Mouse (Mus musculus) lung, embryonic 15.5 days (tissue): ENCODE measurements at regions not wholly inside any gene's neighbourhood (a gene's known extent, or its start where the extent isn't known, plus 50 kb on each side); places are given as distances from the start of the nearest gene placed in this dataset.

Source experiments
- ATAC-seq: fragments of 200-750 bp; cut with Nextera tagmentation; 2 replicates; pipeline ENCODE4 v1.8.0; 2017; ENCODE audit warnings: moderate number of reproducible peaks, borderline replicate concordance; ENCODE audit not compliant: low FRiP score, low TSS enrichment; ENCODE audit errors: extremely low read depth
- H3K27ac ChIP-seq: fragments of 300-500 bp; sonication (generic); 2 replicates; pipeline ENCODE4 v1.5.1; 2015; ENCODE audit warnings: moderate library complexity, mild to moderate bottlenecking, inconsistent platforms
- H3K27me3 ChIP-seq: fragments of 300-500 bp; sonication (generic); 2 replicates; pipeline ENCODE4 v1.6.1; 2015; ENCODE audit warnings: inconsistent platforms
- H3K36me3 ChIP-seq: fragments of 300-500 bp; sonication (generic); 2 replicates; pipeline ENCODE4 v1.6.1; 2015; ENCODE audit warnings: inconsistent platforms
- H3K4me1 ChIP-seq: fragments of 300-500 bp; sonication (generic); 2 replicates; pipeline ENCODE4 v1.6.1; 2015; ENCODE audit warnings: inconsistent platforms
- H3K4me2 ChIP-seq: fragments of 300-500 bp; sonication (generic); 2 replicates; pipeline ENCODE4 v1.6.1; 2015; ENCODE audit warnings: inconsistent platforms, mild to moderate bottlenecking, moderate library complexity
- H3K4me3 ChIP-seq: fragments of 300-500 bp; sonication (generic); 2 replicates; pipeline ENCODE4 v1.5.1; 2015; ENCODE audit warnings: mild to moderate bottlenecking, inconsistent platforms
- H3K9ac ChIP-seq: fragments of 300-500 bp; sonication (generic); 2 replicates; pipeline ENCODE4 v1.6.1; 2015; ENCODE audit warnings: inconsistent platforms
- H3K9me3 ChIP-seq: fragments of 300-500 bp; sonication (generic); 2 replicates; pipeline ENCODE4 v1.6.1; 2016; ENCODE audit warnings: inconsistent platforms
- WGBS: fragments of 180-500 bp; shearing (Covaris S2); methylation state at CpG from one replicate; pipeline ENCODE4 v1.1.7; 2015; 5-methylcytosine and 5-hydroxymethylcytosine counted together

DNA sequence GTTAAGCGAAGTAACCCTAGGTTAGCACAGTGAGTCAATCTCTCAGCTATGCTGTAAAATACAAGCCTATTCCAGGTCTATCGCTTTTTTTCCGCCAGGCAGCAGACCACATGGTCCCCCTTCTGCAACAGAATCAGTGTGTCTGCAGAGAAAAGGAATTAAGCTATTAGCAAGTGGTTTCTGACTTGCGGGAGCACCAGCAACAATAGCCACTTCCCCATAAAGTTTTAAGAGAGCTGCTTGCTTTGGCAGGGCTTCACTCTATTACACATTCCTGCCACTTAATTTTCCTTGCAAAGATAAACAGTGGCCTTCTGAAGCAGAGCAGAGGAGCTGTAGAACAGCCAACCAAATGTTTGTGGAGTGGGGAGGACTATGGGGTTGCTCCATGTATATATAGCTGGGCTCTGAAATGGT, 59.8 kb upstream of the Osmr start:
- H3K4me3 ChIP-seq: no peak overlapping the region
- peak overlapping the region; percentile 29; the same call in 1 of the 2 replicates for H3K4me2 ChIP-seq
- H3K36me3 ChIP-seq: no peaks in the 10 kb centered on the region
- H3K9ac ChIP-seq: no peak overlapping the region
- H3K27ac ChIP-seq: peak overlapping the region; percentile 72
- H3K9me3 ChIP-seq: no peaks in the 10 kb centered on the region
- WGBS: 33% methylated on average over 4 of the region's 4 CpGs
- H3K4me1 ChIP-seq: peaks cover 14% of the 10 kb centered on the region
- no peaks in the 10 kb centered on the region for H3K27me3 ChIP-seq
- ATAC-seq: peak; percentile 98

DNA sequence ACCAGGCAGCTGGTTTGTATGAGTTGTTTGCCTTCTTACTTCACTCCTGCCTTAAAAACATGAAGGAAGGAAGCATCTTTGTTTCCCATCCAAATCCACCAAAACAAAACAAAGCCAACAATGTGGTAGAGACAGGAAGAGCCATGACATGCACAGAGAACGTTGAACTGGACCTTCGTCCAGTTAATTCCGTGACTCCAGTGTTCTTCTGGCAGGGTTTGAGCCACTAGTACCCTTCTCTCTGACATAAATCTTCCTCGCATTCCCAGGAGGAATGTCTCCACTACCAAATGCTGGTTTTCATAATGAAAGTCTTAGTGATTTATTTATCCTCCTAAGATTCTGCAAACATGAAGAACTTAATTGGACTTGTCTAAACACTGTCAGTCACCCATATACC, 66.7 kb upstream of the Osmr start:
- Histone ChIP-seq H3K27me3 (no peaks in the 10 kb centered on the region), H3K4me2 (no peak overlapping the region), H3K9ac (no peak overlapping the region), H3K4me3 (no peak overlapping the region), H3K36me3 (no peaks in the 10 kb centered on the region), H3K27ac (no peak overlapping the region), H3K4me1 (no peaks in the 10 kb centered on the region), H3K9me3 (no peaks in the 10 kb centered on the region)
- 55% methylated on average over 4 of the region's 4 CpGs for WGBS
- ATAC-seq: no peak

DNA sequence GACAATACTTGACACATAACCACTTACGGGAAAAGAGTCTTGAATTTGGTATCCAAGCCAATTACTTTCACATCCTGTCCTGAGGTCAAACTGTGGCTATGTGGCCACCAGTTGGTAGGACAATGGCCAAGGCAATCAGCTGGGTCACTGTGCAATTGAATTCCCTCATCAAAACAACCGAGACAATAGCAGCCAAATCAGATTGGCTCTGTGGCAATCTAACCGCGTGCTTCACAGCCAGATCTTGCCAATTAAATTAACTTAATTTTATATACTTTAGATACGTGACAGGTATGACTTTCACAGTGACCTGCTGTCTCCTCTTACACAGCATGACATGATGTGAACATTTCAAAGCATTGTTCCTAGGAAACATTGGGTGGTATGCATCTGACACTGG, 74.5 kb upstream of the Osmr start:
- H3K27me3 ChIP-seq: no peaks in the 10 kb centered on the region
- no peaks in the 10 kb centered on the region for H3K36me3 ChIP-seq
- 75% methylated on average over 5 of the region's 5 CpGs for WGBS
- H3K9ac ChIP-seq: no peak overlapping the region
- no peak overlapping the region for H3K27ac ChIP-seq
- no peaks in the 10 kb centered on the region for H3K9me3 ChIP-seq
- peaks cover 8% of the 10 kb centered on the region for H3K4me1 ChIP-seq
- ATAC-seq: no peak
- no peak overlapping the region for H3K4me2 ChIP-seq
- H3K4me3 ChIP-seq: no peak overlapping the region

DNA sequence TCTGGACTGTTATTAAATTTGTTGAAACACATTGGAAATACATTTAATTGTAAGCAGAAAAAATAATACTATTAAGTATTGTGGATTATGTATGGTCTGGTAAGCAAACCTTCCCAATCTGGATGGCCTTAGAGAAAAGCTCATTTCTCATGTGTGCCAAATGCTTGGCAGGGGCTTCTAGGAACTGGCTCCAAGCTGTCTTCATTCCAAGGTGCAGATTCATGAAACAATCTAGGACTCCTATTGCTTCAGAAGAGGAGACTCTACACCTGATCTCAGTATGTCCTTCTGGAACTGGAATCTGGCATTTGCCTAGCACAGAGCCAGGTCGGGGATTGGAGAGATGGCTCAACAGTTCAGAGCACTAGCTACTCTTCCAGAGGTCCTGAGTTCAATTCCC, 74.9 kb upstream of the Osmr start:
- 86% methylated on average over 1 of the region's 1 CpGs for WGBS
- Histone ChIP-seq H3K4me3 (no peak overlapping the region), H3K9ac (no peak overlapping the region), H3K27ac (no peak overlapping the region), H3K36me3 (no peaks in the 10 kb centered on the region), H3K27me3 (no peaks in the 10 kb centered on the region), H3K9me3 (no peaks in the 10 kb centered on the region), H3K4me2 (no peak overlapping the region), H3K4me1 (peaks cover 12% of the 10 kb centered on the region)
- ATAC-seq: no peak

DNA sequence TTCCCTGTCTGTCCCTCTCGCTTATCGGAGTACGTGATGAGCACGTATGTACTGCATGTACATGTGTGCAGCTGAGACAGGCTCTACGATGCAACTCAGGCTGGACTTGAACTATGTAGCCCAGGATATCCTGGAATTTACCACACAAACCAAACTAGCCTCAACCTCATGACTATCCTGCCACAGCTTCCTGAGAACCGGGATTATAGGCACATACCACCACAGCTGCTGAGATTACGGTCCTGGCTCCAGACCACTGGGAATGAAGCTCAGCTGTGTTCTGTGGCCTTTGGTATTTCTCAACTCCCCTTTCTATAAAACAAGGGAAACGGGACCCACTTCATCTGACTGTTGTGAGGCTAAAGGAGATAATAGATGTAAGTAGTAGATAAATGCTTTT, 75.7 kb upstream of the Osmr start:
- Histone ChIP-seq H3K36me3 (no peaks in the 10 kb centered on the region), H3K4me2 (no peak overlapping the region), H3K27me3 (no peaks in the 10 kb centered on the region), H3K9me3 (no peaks in the 10 kb centered on the region), H3K27ac (no peak overlapping the region), H3K4me3 (no peak overlapping the region), H3K9ac (no peak overlapping the region), H3K4me1 (peaks cover 13% of the 10 kb centered on the region)
- ATAC-seq: no peak
- WGBS: 85% methylated on average over 8 of the region's 8 CpGs

DNA sequence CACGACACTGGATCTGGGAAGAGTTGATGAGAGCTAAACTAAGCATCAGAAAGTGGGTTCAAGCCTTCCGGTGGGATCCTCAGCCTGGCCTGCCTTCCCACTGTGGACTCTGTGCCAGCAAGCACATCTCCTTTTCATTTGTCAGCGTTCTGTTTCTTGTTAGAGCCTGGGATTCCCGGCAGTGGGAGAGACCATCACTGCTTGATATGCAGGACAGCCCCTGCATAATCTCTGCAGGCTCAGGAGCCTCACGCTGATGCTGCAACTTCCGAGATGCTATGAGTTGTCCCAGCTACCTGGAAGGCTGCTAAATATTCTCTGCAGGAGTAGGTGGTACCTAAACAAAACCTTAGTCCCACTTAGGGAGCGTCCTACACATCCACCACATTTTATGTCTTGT, 78.8 kb upstream of the Osmr start:
- Histone ChIP-seq H3K4me1 (peaks cover 13% of the 10 kb centered on the region), H3K27me3 (no peaks in the 10 kb centered on the region), H3K36me3 (no peaks in the 10 kb centered on the region), H3K4me3 (no peak overlapping the region), H3K9me3 (no peaks in the 10 kb centered on the region), H3K4me2 (no peak overlapping the region), H3K9ac (no peak overlapping the region), H3K27ac (no peak overlapping the region)
- ATAC-seq: no peak
- WGBS: 31% methylated on average over 7 of the region's 7 CpGs

DNA sequence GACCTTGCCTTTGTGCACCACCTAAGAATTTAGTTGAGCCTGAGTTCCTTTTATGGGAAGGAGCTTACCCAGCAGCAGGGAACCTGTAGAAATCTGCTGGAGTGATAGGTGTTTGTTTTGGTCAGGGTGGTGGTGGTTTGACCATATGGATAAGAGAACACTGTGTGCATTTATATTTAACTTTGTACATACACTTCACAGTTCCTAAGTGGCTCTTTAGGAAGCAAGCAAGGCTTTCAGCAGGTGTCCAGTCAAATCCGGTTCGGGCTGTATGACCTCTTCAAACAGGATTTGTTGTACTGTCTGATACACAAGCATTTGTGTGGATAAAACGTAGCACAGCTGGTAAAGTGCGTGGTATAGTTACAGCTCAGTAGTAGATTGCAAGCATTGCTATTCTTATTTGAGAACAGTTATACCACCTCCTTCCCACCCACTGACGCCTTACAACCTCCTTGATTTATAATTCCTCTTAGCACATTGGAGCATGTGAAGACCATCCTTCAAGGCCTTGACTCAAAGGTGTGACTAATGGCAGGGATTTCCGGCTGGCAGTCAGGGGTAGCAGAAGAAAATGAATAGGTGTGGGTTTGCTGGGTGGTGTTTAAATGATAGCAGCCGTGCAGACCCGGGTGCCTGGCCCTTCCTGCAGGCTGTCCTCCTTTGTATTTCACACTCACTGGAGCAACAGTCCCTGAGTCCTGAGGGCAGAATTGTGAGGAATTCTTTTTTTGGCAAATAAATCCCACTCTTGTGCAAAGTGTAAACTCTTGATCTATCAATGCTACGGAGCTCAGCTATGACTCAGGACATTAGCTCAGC, 79.4 kb upstream of the Osmr start:
- no peaks in the 10 kb centered on the region for H3K27me3 ChIP-seq
- no peaks in the 10 kb centered on the region for H3K9me3 ChIP-seq
- no peaks in the 10 kb centered on the region for H3K36me3 ChIP-seq
- no peak overlapping the region for H3K4me3 ChIP-seq
- H3K4me1 ChIP-seq: peaks cover 13% of the 10 kb centered on the region
- H3K4me2 ChIP-seq: no peak overlapping the region
- no peak overlapping the region for H3K9ac ChIP-seq
- no peak for ATAC-seq
- 19% methylated on average over 9 of the region's 9 CpGs for WGBS
- H3K27ac ChIP-seq: no peak overlapping the region

DNA sequence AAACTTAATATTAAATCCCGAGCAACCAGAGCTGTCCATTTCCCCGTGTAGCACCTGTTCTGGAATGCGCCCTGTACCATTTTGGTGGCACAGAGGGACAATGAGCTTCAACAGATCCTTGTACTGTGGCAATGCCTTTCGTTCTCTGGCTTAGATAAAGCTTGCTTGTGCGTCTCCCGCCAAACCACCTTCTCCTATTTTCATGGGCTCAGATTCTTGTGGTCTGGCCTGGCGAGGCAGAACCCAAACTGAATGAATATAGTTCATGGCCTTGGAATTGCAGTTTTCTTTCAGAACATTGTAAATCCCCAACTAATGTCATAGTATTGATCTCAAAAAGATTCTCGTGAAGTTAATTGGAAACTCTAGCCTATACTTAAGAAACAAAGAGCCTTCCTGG, 85.1 kb upstream of the Osmr start:
- H3K27ac ChIP-seq: no peak overlapping the region
- H3K27me3 ChIP-seq: no peaks in the 10 kb centered on the region
- no peak overlapping the region for H3K4me2 ChIP-seq
- no peaks in the 10 kb centered on the region for H3K4me1 ChIP-seq
- no peaks in the 10 kb centered on the region for H3K9me3 ChIP-seq
- 88% methylated on average over 8 of the region's 8 CpGs for WGBS
- no peak for ATAC-seq
- H3K4me3 ChIP-seq: no peak overlapping the region
- H3K9ac ChIP-seq: no peak overlapping the region
- H3K36me3 ChIP-seq: no peaks in the 10 kb centered on the region

DNA sequence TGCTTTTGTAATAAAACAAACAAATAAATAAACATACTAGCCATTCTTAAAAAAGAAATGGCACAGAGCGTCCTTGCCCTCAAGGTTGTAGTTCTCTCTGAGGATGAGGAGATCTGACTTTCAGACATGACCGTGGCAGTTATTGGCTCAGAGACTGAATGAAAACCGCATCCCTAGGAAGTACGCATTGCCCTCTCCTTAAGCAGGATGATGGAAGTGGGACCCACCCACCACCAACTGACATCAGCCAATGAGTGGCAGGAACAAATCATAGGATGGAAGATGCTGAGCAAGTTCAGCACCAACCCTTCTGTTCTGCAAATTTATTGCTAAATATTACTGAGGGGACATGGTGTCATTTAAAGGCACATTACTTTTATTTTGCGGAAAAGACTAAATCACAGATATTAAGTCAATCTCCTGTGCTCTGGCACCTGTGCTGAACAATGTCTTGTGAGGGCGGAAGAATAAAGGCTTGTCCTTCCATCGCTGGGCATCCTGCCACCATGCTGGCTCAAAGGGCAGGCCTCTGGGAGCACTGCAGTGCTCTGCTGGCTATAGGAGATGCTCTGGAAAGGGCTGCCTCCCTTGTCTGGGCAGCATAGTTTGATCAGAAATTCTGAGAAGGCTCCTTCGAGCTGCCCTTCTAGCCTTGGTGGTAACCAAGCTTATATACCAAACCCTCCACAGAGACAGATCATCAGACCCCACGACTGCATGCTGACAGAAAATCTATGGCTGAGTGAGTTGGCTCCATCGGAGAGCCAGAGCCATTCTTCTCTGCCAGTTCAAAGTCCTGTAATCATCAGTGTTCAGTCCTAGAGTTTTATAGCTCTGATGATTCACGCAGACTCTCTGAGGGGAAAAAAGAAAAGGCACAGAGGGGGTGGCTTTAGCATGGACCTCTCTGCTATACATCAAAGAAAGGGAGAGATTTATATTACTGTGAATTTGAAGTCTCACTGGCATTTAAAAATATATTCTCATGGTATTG, 86.3 kb upstream of the Osmr start:
- Histone ChIP-seq H3K4me1 (no peaks in the 10 kb centered on the region), H3K4me3 (no peak overlapping the region), H3K4me2 (no peak overlapping the region), H3K27ac (no peak overlapping the region), H3K36me3 (no peaks in the 10 kb centered on the region), H3K9me3 (no peaks in the 10 kb centered on the region), H3K27me3 (no peaks in the 10 kb centered on the region), H3K9ac (no peak overlapping the region)
- no peak for ATAC-seq
- WGBS: 78% methylated on average over 11 of the region's 11 CpGs

DNA sequence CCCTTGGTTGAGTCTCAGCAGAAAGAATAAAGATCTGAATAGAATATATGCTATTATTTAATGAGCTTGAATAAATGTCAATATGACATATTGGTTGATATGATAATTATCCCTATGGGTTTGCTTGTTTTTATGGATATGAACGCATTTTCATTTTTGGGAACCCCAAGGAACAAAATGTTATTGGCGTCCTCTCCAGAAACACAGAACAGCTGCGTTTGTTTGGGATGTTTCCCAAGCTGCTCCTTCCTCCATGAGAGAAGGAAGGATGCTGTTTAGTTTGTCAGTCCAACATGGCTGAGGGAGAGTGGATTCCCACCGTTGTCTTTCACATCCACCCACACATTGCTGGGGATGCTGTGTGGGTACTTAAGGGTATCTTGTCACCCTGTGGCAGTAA, 89.9 kb upstream of the Osmr start:
- Histone ChIP-seq H3K4me3 (no peak overlapping the region), H3K36me3 (no peaks in the 10 kb centered on the region), H3K4me1 (no peaks in the 10 kb centered on the region), H3K9me3 (no peaks in the 10 kb centered on the region), H3K9ac (no peak overlapping the region), H3K27me3 (no peaks in the 10 kb centered on the region), H3K27ac (no peak overlapping the region), H3K4me2 (no peak overlapping the region)
- WGBS: 80% methylated on average over 4 of the region's 4 CpGs
- no peak for ATAC-seq

DNA sequence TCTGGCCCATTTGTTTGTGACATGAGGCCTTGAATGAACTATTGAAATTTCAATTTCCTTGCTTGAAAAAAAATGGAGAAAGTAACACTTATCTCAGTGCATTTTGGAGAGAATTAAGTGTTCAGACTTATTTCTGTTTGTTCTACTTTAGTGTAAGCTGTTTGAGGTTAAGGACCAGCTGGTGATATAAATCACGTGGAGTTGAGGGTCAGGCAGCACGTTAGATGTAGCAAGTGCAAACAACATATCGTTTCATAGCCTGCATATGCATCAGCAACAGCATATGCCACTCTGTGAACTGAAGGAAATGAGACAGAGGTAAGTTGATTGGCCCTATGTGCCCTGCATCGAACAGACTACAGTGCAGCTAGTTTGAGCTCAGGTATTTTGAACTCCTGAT, 90.7 kb upstream of the Osmr start:
- no peaks in the 10 kb centered on the region for H3K4me1 ChIP-seq
- H3K9ac ChIP-seq: no peak overlapping the region
- no peak overlapping the region for H3K4me2 ChIP-seq
- H3K36me3 ChIP-seq: no peaks in the 10 kb centered on the region
- no peak overlapping the region for H3K4me3 ChIP-seq
- no peak for ATAC-seq
- no peak overlapping the region for H3K27ac ChIP-seq
- H3K27me3 ChIP-seq: no peaks in the 10 kb centered on the region
- H3K9me3 ChIP-seq: no peaks in the 10 kb centered on the region
- 36% methylated on average over 4 of the region's 4 CpGs for WGBS

DNA sequence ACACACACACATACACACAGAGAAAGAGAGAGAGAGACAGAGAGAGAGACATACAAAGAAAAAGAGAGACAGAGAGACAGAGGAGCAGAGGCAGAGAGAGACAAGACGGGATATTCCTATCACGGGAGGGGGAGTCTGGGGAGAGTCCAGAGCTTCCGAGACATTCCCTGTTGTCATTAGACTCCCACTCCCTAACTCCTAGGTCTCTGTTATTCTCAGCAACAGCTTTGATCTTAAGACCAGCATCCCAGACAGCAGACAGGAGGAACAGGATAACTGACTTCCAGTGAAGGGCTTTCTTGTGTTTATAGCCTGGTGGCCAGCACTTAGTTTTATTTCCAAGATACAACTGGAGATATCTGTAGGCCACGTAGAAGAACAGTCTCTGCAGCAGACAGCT, 99.6 kb upstream of the Osmr start:
- Histone ChIP-seq H3K4me1 (no peaks in the 10 kb centered on the region), H3K4me2 (no peak overlapping the region), H3K9me3 (no peaks in the 10 kb centered on the region), H3K27ac (no peak overlapping the region), H3K4me3 (no peak overlapping the region), H3K9ac (no peak overlapping the region), H3K36me3 (no peaks in the 10 kb centered on the region), H3K27me3 (no peaks in the 10 kb centered on the region)
- 46% methylated on average over 4 of the region's 4 CpGs for WGBS
- no peak for ATAC-seq
